Mouse (Mus musculus): ENCODE results near the gene Mplkip.
A peak's percentile ranks its signal among the peaks of the same experiment; 100 is the strongest.

DNA sequence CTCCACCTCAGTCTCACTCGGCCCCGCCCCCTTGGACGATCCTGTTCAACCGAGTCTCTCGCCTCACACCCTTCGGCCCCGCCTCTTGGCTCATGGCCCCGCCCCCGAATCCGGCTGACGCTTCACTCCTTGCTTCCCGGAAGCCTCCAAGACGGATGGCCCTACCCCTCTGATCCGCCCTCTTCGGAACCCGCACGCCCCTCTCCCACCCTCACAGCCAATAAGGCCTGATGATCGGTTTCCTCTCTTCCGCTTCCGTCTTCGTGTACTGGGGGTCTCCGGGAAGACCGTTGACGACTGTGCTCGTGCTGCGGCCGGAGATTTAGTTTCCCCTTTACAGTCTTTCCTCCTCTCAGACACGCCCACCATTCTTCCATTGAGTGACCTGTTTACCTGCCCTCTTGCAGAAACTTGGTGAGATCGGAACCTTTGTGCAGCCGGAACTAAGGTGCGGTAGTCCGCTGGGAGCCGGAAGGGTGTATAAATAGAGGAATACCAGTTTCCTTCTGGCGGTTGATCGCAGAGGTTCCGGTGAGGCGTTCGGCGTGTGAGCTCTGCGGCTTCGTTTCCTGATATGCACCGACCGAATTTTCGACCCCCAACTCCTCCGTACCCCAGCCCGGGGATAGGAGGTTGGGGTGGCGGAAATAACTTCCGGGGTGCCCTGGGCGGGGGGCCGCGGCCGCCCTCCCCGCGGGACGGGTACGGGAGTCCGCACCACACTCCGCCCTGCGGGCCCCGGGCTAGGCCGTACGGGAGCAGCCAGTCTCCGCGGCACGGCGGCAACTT lies at the start of gene Mplkip, which contains the start of gene Sugct:
- TF ChIP-seq SIN3A (IDR thresholded peaks at IDR 0.05; ENCODE audit: low read length) (peak; percentile 93), CTCF (IDR thresholded peaks at IDR 0.05 in 2 of 3, conservative IDR thresholded peaks at IDR 0.05 in 1 of 3; ENCODE audit: control insufficient read depth in 1 of 3, insufficient read depth in 1 of 3, low read depth in 2 of 3, low read length in 3 of 3, poor library complexity in 1 of 3, severe bottlenecking in 1 of 3) (no peak), CHD2 (IDR thresholded peaks at IDR 0.05; ENCODE audit: low read length) (no peak), MEF2A (IDR thresholded peaks at IDR 0.05; ENCODE audit: extremely low read depth, insufficient replicate concordance, low read depth, low read length, poor library complexity, severe bottlenecking) (no peak), RAD21 (IDR thresholded peaks at IDR 0.05; ENCODE audit: low read depth, low read length) (no peak), ZC3H11A (IDR thresholded peaks at IDR 0.05; ENCODE audit: low read depth, low read length) (no peak), POLR2A (IDR thresholded peaks at IDR 0.05; ENCODE audit: control insufficient read depth in 1 of 2, insufficient read depth in 1 of 2, low read depth in 1 of 2, low read length in 2 of 2, poor library complexity in 1 of 2) (peak; percentile 53 to 86; a peak in 3 of 4 replicates), TAL1 (IDR thresholded peaks at IDR 0.05; ENCODE audit: low read length) (no peak)
